Mouse (Mus musculus) adrenal gland, postnatal 14 days (tissue): Measurements from ENCODE around the gene Frmpd3. TPM values are rescaled to one million over a fixed set of nuclear protein-coding genes. Genes with fewer than 3 reads are reported as not detected.
A peak's percentile ranks its signal among the peaks of the same experiment; 100 is the strongest.
"Not testable (repeated sequence)": the region's sequence is repeated elsewhere in the genome, so short reads cannot be mapped to it uniquely, and the experiment has no call there.

Experiments
- DNase-seq: peaks from one replicate; pipeline ENCODE4 v3.0.0; 2021; ENCODE audit warnings: mixed read lengths
- long read RNA-seq, 2 experiments: library from polyadenylated mRNA; stranded (forward); transcript quantifications; one replicate each; pipeline ENCODE4 v2.0.0; 2021
- total RNA-seq: library from RNA; stranded (reverse); gene quantifications from 2 replicates; pipeline ENCODE4 v1.2.3, GENCODE M21; 2021

Frmpd3 gene
- total RNA-seq = 0.15 and 0.19 TPM in 2 replicates
- long read RNA-seq, experiment 1 = 0 reads
- long read RNA-seq, experiment 2 = 0 reads

GRCm38 (mm10) chrX:140341656-140342392 is at the start of gene Frmpd3:
Gene Frmpd3 (plus strand): TSS chrX:140342263.
- DNase-seq = peak; percentile 7

- no peak for DNase-seq
Measured at GRCm38 (mm10) chrX:140303731-140304130, 38.3 kb upstream of the Frmpd3 start.

GRCm38 (mm10) chrX:140305652-140306051 is 36.4 kb upstream of the Frmpd3 start:
- DNase-seq = no peak

- no peak for DNase-seq
Measured at GRCm38 (mm10) chrX:140317931-140318330, 24.1 kb upstream of the Frmpd3 start.

GRCm38 (mm10) chrX:140319131-140319530 is 22.9 kb upstream of the Frmpd3 start:
- no peak for DNase-seq

GRCm38 (mm10) chrX:140320671-140321070 is 21.4 kb upstream of the Frmpd3 start:
- DNase-seq = not testable (repeated sequence)

GRCm38 (mm10) chrX:140342393-140343163 is 515 bp downstream of the Frmpd3 start:
- DNase-seq = no peak

- DNase-seq = no peak
Measured at GRCm38 (mm10) chrX:140375628-140376027, 33.6 kb downstream of the Frmpd3 start.

GRCm38 (mm10) chrX:140399986-140400385 is 57.9 kb downstream of the Frmpd3 start:
- DNase-seq = no peak

- no peak for DNase-seq
Measured at GRCm38 (mm10) chrX:140402904-140403303, 60.8 kb downstream of the Frmpd3 start.

GRCm38 (mm10) chrX:140406079-140406478 is 64.0 kb downstream of the Frmpd3 start:
- DNase-seq = no peak

GRCm38 (mm10) chrX:140406501-140406900 is 64.4 kb downstream of the Frmpd3 start:
- DNase-seq = no peak

GRCm38 (mm10) chrX:140407593-140407992 is 65.5 kb downstream of the Frmpd3 start:
- no peak for DNase-seq

GRCm38 (mm10) chrX:140418467-140418866 is 76.4 kb downstream of the Frmpd3 start:
- no peak for DNase-seq

GRCm38 (mm10) chrX:140427124-140427523 is 85.1 kb downstream of the Frmpd3 start:
- DNase-seq = no peak

- DNase-seq = no peak
Measured at GRCm38 (mm10) chrX:140428252-140428651, 86.2 kb downstream of the Frmpd3 start.

- no peak for DNase-seq
Measured at GRCm38 (mm10) chrX:140429985-140430384, 87.9 kb downstream of the Frmpd3 start.

- peak; percentile 28 for DNase-seq
Measured at GRCm38 (mm10) chrX:140430506-140430905, 88.4 kb downstream of the Frmpd3 start.

GRCm38 (mm10) chrX:140431981-140432380 is 89.9 kb downstream of the Frmpd3 start:
- DNase-seq = no peak

- no peak for DNase-seq
Measured at GRCm38 (mm10) chrX:140432786-140433185, 90.7 kb downstream of the Frmpd3 start.

GRCm38 (mm10) chrX:140437906-140438305 is 95.8 kb downstream of the Frmpd3 start:
- no peak for DNase-seq

- no peak for DNase-seq
Measured at GRCm38 (mm10) chrX:140445551-140445950, 103.5 kb downstream of the Frmpd3 start.

- no peak for DNase-seq
Measured at GRCm38 (mm10) chrX:140450071-140450470, 108.0 kb downstream of the Frmpd3 start.
